Mouse (Mus musculus) heart, adult 18-20 months (tissue): ENCODE data around the gene Atp5g2. TPM values are rescaled to one million over a fixed set of nuclear protein-coding genes. Genes with fewer than 3 reads are reported as not detected.

ENCODE experiments used
- microRNA-seq, 2 experiments: library from miRNA; unstranded; fragments of <30 nt; microRNA quantifications; one replicate each; pipeline ENCODE4 v1.2.0; 2022
- total RNA-seq, 2 experiments: library from RNA; stranded (reverse); gene quantifications; 2 replicates each; pipeline ENCODE4 v1.2.3; 2021

The Atp5g2 gene
- total RNA-seq, 2 experiments from 2014 or later = 28.4 to 50.6 TPM

Small RNA genes within 50 kb of the gene (microRNA-seq; reads per million reads assigned to microRNA genes)
- 0 reads per million in 2 experiments for gene Mir688

Other genes with a start within 250 kb of the Atp5g2 start
- under 1 TPM; 0.39 to 0.97 TPM for gene Amhr2, start 227.0 kb downstream of the Atp5g2 start, total RNA-seq
- gene Prr13, start 213.3 kb downstream of the Atp5g2 start, total RNA-seq = 10 to 100 TPM; 20.3 to 24.4 TPM
- gene Pcbp2, start 201.8 kb downstream of the Atp5g2 start, total RNA-seq = 100 to 1,000 TPM; 418 to 491 TPM
- not detected for gene Gm10337, start 168.6 kb downstream of the Atp5g2 start, total RNA-seq
- 1 to 10 TPM; 1.8 to 2.3 TPM for gene Map3k12, start 155.3 kb downstream of the Atp5g2 start, total RNA-seq
- gene Tarbp2, start 154.2 kb downstream of the Atp5g2 start, total RNA-seq = 10 to 100 TPM; 40.1 to 43.0 TPM
- gene Npff, start 147.4 kb downstream of the Atp5g2 start, total RNA-seq = under 1 TPM; 0.87 to 0.92 TPM
- 1 to 10 TPM in 1 of 2 experiments, not detected in 1; 2.5 TPM for gene Gm28047, start 47.3 kb downstream of the Atp5g2 start, total RNA-seq
- 10 to 100 TPM; 41.2 to 44.9 TPM for gene Atf7, start 46.9 kb downstream of the Atp5g2 start, total RNA-seq
- 100 to 1,000 TPM; 105 to 119 TPM for gene Calcoco1, start 49.8 kb upstream of the Atp5g2 start, total RNA-seq
- not detected for gene Hoxc13, start 248.8 kb upstream of the Atp5g2 start, total RNA-seq